Mouse (Mus musculus) Muller cell, postnatal 12 days (primary cell): Measurements from ENCODE around the gene Gys1.
"Not testable (repeated sequence)": the region's sequence is repeated elsewhere in the genome, so short reads cannot be mapped to it uniquely, and the experiment has no call there.

Experiments
- DNase-seq: peaks from one replicate; pipeline ENCODE4 v3.0.0-alpha.2; 2015; ENCODE audit errors: inconsistent ontology term

Gys1 gene

GRCm38 (mm10) chr7:45457204-45458060 is 22.8 kb downstream of the Gys1 start:
- DNase-seq, result peak; percentile 50

DNA sequence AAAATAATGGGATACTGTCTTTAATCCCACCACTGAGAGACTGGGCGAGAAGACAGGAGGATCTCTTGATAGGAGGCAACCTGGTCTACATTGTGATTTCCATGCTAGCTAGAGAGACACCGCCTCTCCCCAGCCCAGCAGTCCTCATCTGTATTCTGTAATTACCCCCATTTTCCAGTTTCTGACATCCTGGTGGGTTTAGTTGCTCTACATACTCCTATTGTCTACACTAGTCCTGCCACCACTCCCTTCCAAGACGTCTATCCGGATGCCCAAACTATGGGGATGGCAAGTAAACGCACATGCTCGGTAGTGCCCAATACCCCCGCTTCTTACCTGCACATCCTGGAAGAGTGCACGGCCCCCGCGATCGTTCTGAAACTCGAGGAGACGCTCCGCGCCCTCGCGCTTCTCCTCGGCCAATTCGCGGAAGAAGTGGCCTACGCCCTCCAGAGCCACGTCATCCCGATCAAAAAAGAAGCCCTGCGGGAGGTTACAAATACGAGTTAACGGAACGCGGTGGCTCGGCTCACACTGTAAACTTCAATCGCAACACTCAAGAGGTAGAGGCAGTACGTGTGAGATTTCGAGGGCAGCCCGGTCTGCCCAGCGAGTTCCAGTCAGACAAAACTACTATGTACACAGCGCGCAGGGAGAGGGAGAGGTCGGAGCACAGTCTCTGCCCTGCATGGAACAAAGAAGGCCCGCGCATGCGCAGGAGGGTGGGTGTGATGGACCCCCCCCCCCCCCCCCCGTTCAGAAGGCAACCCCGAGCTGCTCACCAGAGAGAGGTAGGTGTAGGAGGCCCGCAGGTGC is 24.3 kb downstream of the Gys1 start:
- peak; percentile 91 for DNase-seq

- peak; percentile 99 for DNase-seq
Observed at GRCm38 (mm10) chr7:45459564-45460140, 25.0 kb downstream of the Gys1 start, which contains the start of gene Ftl1. Ftl1 (minus strand) TSS chr7:45459884.

GRCm38 (mm10) chr7:45460377-45460776 is 25.7 kb downstream of the Gys1 start:
- no peak for DNase-seq

DNA sequence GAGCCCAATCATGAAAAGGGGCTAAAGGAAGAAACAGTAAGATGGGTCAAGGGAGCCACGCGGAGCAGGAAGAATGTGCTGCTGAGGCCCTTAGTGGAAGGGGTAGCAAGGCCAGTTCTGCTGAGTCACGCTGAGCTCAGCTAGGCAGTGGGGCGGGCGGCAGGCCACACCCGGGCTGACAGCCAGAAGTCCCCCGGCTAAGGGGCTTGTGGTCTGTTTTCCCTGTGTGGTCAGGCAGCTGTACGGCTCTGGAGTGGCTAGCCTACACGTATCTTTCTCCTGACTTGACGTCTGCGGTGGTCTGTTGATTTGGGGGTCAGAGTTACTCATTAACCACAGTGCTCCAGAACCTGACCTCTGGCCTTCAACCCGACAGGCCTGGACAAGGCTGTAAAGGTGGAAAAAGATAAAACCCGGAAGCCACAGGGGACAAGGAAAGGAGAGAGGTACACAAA is 26.2 kb downstream of the Gys1 start:
- peak; percentile 96 for DNase-seq

- no peak for DNase-seq
Observed at GRCm38 (mm10) chr7:45461326-45461725, 26.7 kb downstream of the Gys1 start.

- DNase-seq, result no peak
Observed at GRCm38 (mm10) chr7:45461781-45462180, 27.1 kb downstream of the Gys1 start.

GRCm38 (mm10) chr7:45462325-45462724 is 27.7 kb downstream of the Gys1 start:
- DNase-seq, result no peak

DNA sequence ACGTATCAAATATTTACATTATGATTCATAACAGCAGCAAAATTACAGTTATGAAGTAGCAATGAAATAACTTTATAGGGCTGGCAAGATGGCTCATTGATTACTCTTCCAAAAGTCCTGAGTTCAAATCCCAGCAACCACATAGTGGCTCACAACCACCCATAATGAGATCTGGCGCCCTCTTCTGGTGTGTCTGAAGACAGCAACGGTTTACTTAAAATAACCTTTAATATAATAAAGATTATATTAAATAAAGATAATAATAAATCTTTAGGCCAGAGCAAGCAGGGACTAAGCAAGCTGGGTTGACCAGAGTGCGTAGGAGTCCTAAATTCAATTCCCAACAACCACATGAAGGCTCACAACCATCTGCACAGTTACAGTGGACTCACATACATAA is 28.2 kb downstream of the Gys1 start:
- DNase-seq, result not testable (repeated sequence)

DNA sequence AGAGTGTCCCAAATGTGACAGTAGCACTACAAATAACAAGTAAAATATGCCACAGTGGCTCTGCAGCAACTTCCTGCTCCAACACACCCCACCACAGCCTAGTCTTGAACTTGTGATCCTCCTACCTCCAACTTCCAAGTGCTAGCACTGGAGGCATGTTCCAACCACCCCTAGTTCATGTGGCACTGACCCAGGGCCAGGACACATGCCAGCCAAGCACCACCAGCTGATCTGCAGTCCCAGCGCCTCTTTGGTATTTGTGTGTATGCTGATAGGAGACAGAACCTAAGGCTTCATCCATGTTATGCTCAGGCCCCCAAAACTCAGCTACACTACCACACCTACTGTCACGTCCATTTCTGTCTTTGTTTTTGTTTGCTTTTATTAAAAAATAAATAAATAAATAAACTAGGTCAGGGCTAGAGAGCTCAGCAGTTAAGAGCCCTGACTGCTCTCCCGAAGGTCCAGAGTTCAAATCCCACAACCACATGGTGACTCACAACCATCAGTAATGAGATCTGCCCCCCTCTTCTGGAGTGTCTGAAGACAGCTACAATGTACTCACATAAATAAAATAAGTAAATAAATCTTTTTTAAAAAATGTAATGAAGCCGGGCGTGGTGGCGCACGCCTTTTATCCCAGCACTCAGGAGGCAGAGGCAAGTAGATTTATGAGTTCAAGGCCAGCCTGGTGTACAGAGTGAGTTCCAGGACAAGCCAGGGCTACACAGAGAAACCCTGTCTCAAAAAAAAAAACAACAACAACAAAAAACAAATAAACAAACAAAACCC is 29.5 kb downstream of the Gys1 start:
- DNase-seq, result no peak

DNA sequence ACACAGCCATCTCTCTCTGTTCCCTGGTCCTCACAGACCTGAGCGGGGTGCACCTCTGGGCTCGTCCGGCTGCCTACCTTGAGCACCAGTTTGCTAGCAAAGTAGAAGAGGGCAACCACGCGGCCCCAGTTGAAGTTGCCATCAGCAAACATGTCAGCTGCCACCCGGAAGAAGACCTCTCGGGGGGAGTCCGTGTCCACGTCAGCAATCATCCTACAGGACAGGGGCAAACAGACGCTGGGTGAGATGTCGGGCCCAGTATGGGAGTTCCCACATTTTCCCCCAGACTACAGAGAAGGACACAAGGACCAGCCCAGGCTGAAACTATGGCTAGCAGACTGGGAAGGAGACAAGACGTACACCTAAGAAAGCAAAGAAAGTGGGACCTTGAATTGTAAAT is 30.5 kb downstream of the Gys1 start:
- DNase-seq, result no peak

DNA sequence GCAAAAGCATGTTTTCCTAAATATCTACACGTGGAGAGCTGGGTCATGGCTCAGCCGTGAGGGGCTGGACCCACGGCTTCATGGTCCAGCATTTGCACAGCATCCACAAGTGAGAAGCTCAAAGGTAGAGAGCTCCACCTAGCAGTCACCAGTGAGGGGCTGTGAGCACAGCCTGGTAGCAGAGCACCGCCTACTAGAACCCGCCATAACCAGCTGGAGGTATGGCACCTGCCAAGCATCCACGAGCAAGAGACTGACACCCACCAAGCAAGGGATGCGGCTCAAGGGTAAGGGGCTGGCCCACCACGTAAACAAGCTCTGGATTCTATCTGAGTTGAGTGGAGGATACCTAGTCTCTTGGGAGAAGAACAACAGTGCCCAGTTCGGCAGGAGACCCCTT is 30.9 kb downstream of the Gys1 start:
- DNase-seq, result no peak

GRCm38 (mm10) chr7:45466283-45467089 is 31.8 kb downstream of the Gys1 start, which contains the start of gene Bax:
Bax (minus strand) TSS chr7:45466898.
- DNase-seq, result peak; percentile 97

GRCm38 (mm10) chr7:45467090-45467670 is 32.5 kb downstream of the Gys1 start:
- no peak for DNase-seq

- peak; percentile 36 for DNase-seq
Observed at GRCm38 (mm10) chr7:45470869-45471268, 36.2 kb downstream of the Gys1 start.

GRCm38 (mm10) chr7:45475291-45475969 is 40.8 kb downstream of the Gys1 start:
- DNase-seq, result no peak

DNA sequence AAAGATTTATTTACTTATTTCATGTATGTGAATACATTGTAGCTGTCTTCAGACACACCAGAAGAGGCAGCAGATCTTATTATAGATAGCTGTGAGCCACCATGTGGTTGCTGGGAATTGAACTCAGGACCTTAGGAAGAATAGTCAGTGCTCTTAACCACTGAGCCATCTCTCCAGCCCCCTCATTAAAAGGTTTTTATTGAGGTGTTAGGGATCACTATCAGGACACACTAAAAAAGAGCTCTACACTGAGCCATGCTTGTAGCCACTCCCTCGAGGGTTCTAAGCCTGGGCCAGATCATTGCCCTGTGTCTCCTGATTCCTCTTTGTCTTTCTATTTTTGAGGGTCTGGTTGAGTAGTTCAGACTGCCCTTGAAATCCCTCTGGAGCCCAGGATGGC is 41.8 kb downstream of the Gys1 start:
- DNase-seq, result no peak

DNA sequence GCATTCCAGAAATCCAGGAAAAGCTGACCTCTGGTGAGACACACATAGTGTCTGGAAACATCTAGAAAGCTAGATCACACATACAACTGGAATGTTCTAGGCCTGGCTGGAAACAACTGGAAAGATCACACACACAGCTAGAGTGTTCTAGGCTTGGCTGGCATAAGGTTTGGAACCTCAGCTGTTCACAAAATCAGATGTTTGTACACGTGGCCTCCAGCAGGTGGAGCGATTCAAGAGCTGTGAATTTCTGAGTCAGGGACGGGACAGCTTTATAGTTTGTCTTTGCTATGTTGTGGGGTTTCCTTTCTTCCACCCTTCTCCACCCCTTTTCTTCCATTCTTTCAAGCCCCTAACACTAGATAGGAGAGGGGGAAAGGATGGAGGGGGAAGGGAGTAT is 42.4 kb downstream of the Gys1 start:
- peak; percentile 62 for DNase-seq

DNA sequence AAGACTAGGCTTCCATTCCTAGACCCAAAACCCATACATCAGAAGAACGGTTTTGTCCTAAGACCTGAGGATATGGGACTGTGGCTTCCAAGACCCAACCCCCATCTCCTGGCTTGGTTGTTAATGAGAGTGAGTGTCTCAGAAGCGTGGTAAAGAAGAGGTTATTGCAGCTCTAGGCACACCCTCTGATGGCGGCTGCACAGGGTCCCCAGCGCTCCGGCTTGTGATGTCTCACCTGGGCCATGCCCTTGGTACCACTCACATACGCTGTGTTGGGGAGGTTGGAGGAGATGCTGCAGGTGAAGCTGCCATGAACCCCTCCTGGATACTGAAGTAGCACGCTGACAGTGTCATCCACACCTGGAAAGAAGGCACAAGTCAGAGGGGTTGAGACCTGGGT is 44.1 kb downstream of the Gys1 start:
- no peak for DNase-seq

- DNase-seq, result not testable (repeated sequence)
Observed at GRCm38 (mm10) chr7:45480310-45480709, 45.7 kb downstream of the Gys1 start.
